8 mouse cellular contexts compared by ENCODE assay signal in the genomic region with DNA sequence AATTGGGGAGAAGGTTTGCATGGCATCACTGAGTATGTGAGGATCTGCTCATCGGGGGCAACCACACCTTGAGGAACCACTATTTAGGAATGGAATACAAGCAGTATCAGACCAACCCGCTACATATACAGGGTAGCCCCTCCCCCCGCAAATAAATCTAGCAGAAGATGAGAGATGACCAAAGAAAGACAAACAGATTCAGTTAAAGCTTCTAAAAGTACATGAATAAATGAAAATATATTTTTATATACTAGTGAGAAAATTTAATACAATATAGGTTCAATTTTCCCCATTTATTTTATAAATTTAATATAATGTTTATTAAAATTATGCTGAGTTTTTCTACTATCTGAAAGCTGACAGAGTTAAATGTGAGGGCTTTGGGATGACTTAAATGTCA. TPM values are rescaled to one million over a fixed set of nuclear protein-coding genes. Genes with fewer than 3 reads are reported as not detected.
DNase-seq lines count a peak whose midpoint lies in the region; ATAC-seq and TF ChIP-seq lines count a peak whose summit lies in the region.

A gene (plus strand): TSS at position 301 of the 400 bp plus-strand sequence.

- H3K27me3 ChIP-seq in heart, postnatal 0 days (ENCODE audit: control insufficient read depth, insufficient read depth, low read length) = no peaks in the 10 kb centered on the region
- no peaks in the 10 kb centered on the region for H3K27me3 ChIP-seq in hindbrain, embryonic 11.5 days (ENCODE audit: control insufficient read depth, insufficient read depth, low read length)
- H3K27me3 ChIP-seq in midbrain, embryonic 11.5 days (ENCODE audit: control insufficient read depth, insufficient read depth, low read length) = no peaks in the 10 kb centered on the region

- no peak for TF ChIP-seq CTCF in heart, postnatal 0 days (IDR thresholded peaks at IDR 0.05; ENCODE audit: low read depth)
- no peak for TF ChIP-seq CTCF in gastrocnemius, adult 2 months (IDR thresholded peaks at IDR 0.05)

- H3K27ac ChIP-seq in heart, postnatal 0 days (ENCODE audit: low read depth) = no peak within 1 kb of the TSS
- no peak within 1 kb of the TSS for H3K27ac ChIP-seq in hindbrain, embryonic 11.5 days (ENCODE audit: low read depth, low read length)
- H3K27ac ChIP-seq in midbrain, embryonic 11.5 days (ENCODE audit: low read depth, low read length) = no peak within 1 kb of the TSS
- H3K27ac ChIP-seq in gastrocnemius, adult 2 months = no peak within 1 kb of the TSS

- TF ChIP-seq EP300 in heart, postnatal 0 days (IDR thresholded peaks at IDR 0.05; ENCODE audit: low read depth) = no peak

- intact Hi-C loops in heart, postnatal 36 days (cut with DNase I) = loop anchor here (5.0 kb wide), 1 partner anchor 187 kb away; a partner anchor contains a TSS
- intact Hi-C loops in gastrocnemius, adult 2 months (cut with DNase I) = no loop called here

- 81% methylated on average over 3 of the region's 3 CpGs for WGBS in heart, postnatal 0 days
- 93% methylated on average over 3 of the region's 3 CpGs for WGBS in hindbrain, embryonic 11.5 days
- 91% methylated on average over 3 of the region's 3 CpGs for WGBS in midbrain, embryonic 11.5 days

- no peak for DNase-seq in heart, postnatal 0 days (ENCODE audit: low spot score)
- no peak for DNase-seq in heart, postnatal 36 days
- no peak for DNase-seq in adrenal gland, postnatal 10 days
- no peak for DNase-seq in hindbrain, embryonic 11.5 days (ENCODE audit: low spot score)
- peak; percentile 4 for DNase-seq in midbrain, embryonic 11.5 days (ENCODE audit: low spot score, missing footprints)
- no peak for DNase-seq in gastrocnemius, adult 18-20 months (ENCODE audit: low spot score)
- no peak for DNase-seq in thymus, postnatal 10 days (ENCODE audit: low spot score in 2 of 2)
- no peak for DNase-seq in gastrocnemius, adult 2 months

- H3K9ac ChIP-seq in heart, postnatal 0 days (replicated peaks; ENCODE audit: low read depth, low read length) = no peak within 1 kb of the TSS
- no peak within 1 kb of the TSS for H3K9ac ChIP-seq in hindbrain, embryonic 11.5 days (ENCODE audit: low read depth, low read length)
- no peak within 1 kb of the TSS for H3K9ac ChIP-seq in midbrain, embryonic 11.5 days (ENCODE audit: low read length)

- H3K9me3 ChIP-seq in heart, postnatal 0 days (replicated peaks; ENCODE audit: control insufficient read depth, low read length) = no peaks in the 10 kb centered on the region
- H3K9me3 ChIP-seq in hindbrain, embryonic 11.5 days (ENCODE audit: control insufficient read depth, low read length) = no peaks in the 10 kb centered on the region
- no peaks in the 10 kb centered on the region for H3K9me3 ChIP-seq in midbrain, embryonic 11.5 days (ENCODE audit: control insufficient read depth, low read length)

- H3K4me1 ChIP-seq in heart, postnatal 0 days (ENCODE audit: control insufficient read depth, insufficient read depth) = peaks cover 10% of the 10 kb centered on the region
- H3K4me1 ChIP-seq in hindbrain, embryonic 11.5 days (replicated peaks; ENCODE audit: control insufficient read depth, insufficient read depth, low read length) = 0 out of 2 replicates have a peak, but pooled peaks cover 2% of the 10 kb centered on the region
- H3K4me1 ChIP-seq in midbrain, embryonic 11.5 days (ENCODE audit: control insufficient read depth, insufficient read depth, low read length) = peaks cover 10% of the 10 kb centered on the region

- H3K36me3 ChIP-seq in heart, postnatal 0 days (replicated peaks; ENCODE audit: control insufficient read depth, insufficient read depth, low read length) = no peaks in the 10 kb centered on the region
- H3K36me3 ChIP-seq in hindbrain, embryonic 11.5 days (ENCODE audit: control insufficient read depth, insufficient read depth, low read length) = no peaks in the 10 kb centered on the region
- no peaks in the 10 kb centered on the region for H3K36me3 ChIP-seq in midbrain, embryonic 11.5 days (ENCODE audit: control insufficient read depth, insufficient read depth, low read length)

- H3K4me2 ChIP-seq in heart, postnatal 0 days (ENCODE audit: low read depth, low read length) = no peak within 1 kb of the TSS
- no peak within 1 kb of the TSS for H3K4me2 ChIP-seq in hindbrain, embryonic 11.5 days (replicated peaks; ENCODE audit: low read depth, low read length)
- no peak within 1 kb of the TSS for H3K4me2 ChIP-seq in midbrain, embryonic 11.5 days

- no peak within 1 kb of the TSS for H3K4me3 ChIP-seq in heart, postnatal 0 days (ENCODE audit: low read depth, low read length)
- no peak within 1 kb of the TSS for H3K4me3 ChIP-seq in hindbrain, embryonic 11.5 days (ENCODE audit: low read depth, low read length)
- H3K4me3 ChIP-seq in midbrain, embryonic 11.5 days (ENCODE audit: low read depth, low read length) = no peak within 1 kb of the TSS
- no peak within 1 kb of the TSS for H3K4me3 ChIP-seq in gastrocnemius, adult 2 months

- ATAC-seq in heart, postnatal 0 days (ENCODE audit: insufficient read depth, low read depth) = no peak
- ATAC-seq in hindbrain, embryonic 11.5 days (ENCODE audit: low FRiP score) = no peak
- no peak for ATAC-seq in midbrain, embryonic 11.5 days (ENCODE audit: low FRiP score)

RNA-seq across cellular contexts. Expression of the gene that starts here (rescaled TPM):
- 21.9 and 30.1 TPM in 2 replicates for total RNA-seq in heart, postnatal 0 days (2014; rRNA removed; ENCODE audit: low replicate concordance)
- 23.2 and 24.5 TPM in 2 replicates for polyA plus RNA-seq in heart, postnatal 0 days (2015; fragmentation: Nextera tagmentation; extraction: Ambion mirVana)
- 1 to 10 TPM; 6.5 to 7.1 TPM for total RNA-seq in heart, postnatal 36 days (2021)
- total RNA-seq in adrenal gland, postnatal 10 days (2021) = 10 to 100 TPM; 10.5 to 11.8 TPM
- 38.3 and 40.7 TPM in 2 replicates for polyA plus RNA-seq in hindbrain, embryonic 11.5 days (2014; fragmentation: Nextera tagmentation; extraction: Ambion mirVana)
- polyA plus RNA-seq in midbrain, embryonic 11.5 days (2014; fragmentation: Nextera tagmentation; extraction: Ambion mirVana) = 39.2 and 39.9 TPM in 2 replicates
- 1 to 10 TPM; 5.2 to 5.7 TPM for total RNA-seq in gastrocnemius, adult 18-20 months (2021)
- 1 to 10 TPM; 5.0 to 5.3 TPM for total RNA-seq in gastrocnemius, adult 2 months (2021)
